Comparison of ENCODE assay signal across 21 mouse cellular contexts in genomic region chr6:92229103-92229502, GRCm38 (mm10). TPM values are rescaled to one million over a fixed set of nuclear protein-coding genes. Genes with fewer than 3 reads are reported as not detected.
"Had no signal": no experiment of that assay in that cellular context is flagged by ENCODE, and none has a peak within 500 bp of the region (broad histone marks: within the 10 kb centered on the region; RNA-seq: fewer than 3 reads in every experiment).

No protein-coding gene starts in this region.

- ATAC-seq: liver, postnatal 0 days; lung, postnatal 0 days; midbrain, embryonic 16.5 days had no signal

- H3K27ac ChIP-seq: liver, embryonic 15.5 days; lung, embryonic 15.5 days; macrophage; neural tube, embryonic 13.5 days; neural tube, embryonic 15.5 days had no signal

- H3K27me3 ChIP-seq: liver, embryonic 15.5 days; lung, embryonic 15.5 days; neural tube, embryonic 13.5 days; neural tube, embryonic 15.5 days had no signal

- H3K4me2 ChIP-seq: liver, embryonic 15.5 days; lung, embryonic 15.5 days; midbrain, embryonic 11.5 days; neural tube, embryonic 13.5 days; neural tube, embryonic 15.5 days had no signal

- DNase-seq: liver, postnatal 0 days; lung, adult 2 months; lung, postnatal 14 days; lung, postnatal 36 days; midbrain, embryonic 14.5 days; right cerebral cortex, postnatal 14 days; thymus, adult 18-20 months; thymus, postnatal 14 days; thymus, postnatal 36 days had no signal

- H3K4me3 ChIP-seq: liver, embryonic 15.5 days; lung, embryonic 15.5 days; megakaryocyte, embryonic 14.5 days; myocyte; neural tube, embryonic 13.5 days; neural tube, embryonic 15.5 days had no signal

- H3K9ac ChIP-seq: liver, embryonic 15.5 days; liver, postnatal 0 days; lung, embryonic 15.5 days; neural tube, embryonic 13.5 days; neural tube, embryonic 15.5 days had no signal

- H3K4me1 ChIP-seq: liver, embryonic 15.5 days; lung, embryonic 15.5 days; megakaryocyte, embryonic 14.5 days; neural tube, embryonic 13.5 days; neural tube, embryonic 15.5 days had no signal

- H3K36me3 ChIP-seq: liver, embryonic 15.5 days; lung, embryonic 15.5 days; neural tube, embryonic 13.5 days; neural tube, embryonic 15.5 days had no signal

- H3K9me3 ChIP-seq: liver, embryonic 15.5 days; lung, embryonic 15.5 days; megakaryocyte, embryonic 14.5 days; neural tube, embryonic 13.5 days; neural tube, embryonic 15.5 days had no signal

RNA-seq across cellular contexts. Expression of gene Trh, which starts 15.3 kb away (rescaled TPM):
- total RNA-seq: megakaryocyte progenitor cell, adult 5-6 weeks had no signal
- polyA plus RNA-seq: liver, embryonic 15.5 days; lung, adult 2 months; macrophage; myocyte; spleen, adult 2 months had no signal
